Mouse (Mus musculus): Measurements from ENCODE around the gene Hist1h4b. TPM values are rescaled to one million over a fixed set of nuclear protein-coding genes. Genes with fewer than 3 reads are reported as not detected.
A peak's percentile ranks its signal among the peaks of the same experiment; 100 is the strongest.
"Not testable (repeated sequence)": the region's sequence is repeated elsewhere in the genome, so short reads cannot be mapped to it uniquely, and the experiment has no call there.

Gene Hist1h4b
- total and polyA plus RNA-seq, 3 experiments = 19.0 to 3,071 TPM; not detected in 1

GRCm38 (mm10) chr13:23717593-23718245 is 39.1 kb upstream of the Hist1h4b start:
- H3K4me3 ChIP-seq (ENCODE audit: control insufficient read depth in 1 of 2, insufficient read depth in 1 of 2, low read depth in 2 of 2, low read length in 2 of 2); H3K27ac ChIP-seq (ENCODE audit: control insufficient read depth, low read depth, low read length); H3K79me2 ChIP-seq (ENCODE audit: control insufficient read depth, insufficient read depth, low read length, poor library complexity); H3K9me3 ChIP-seq (replicated peaks; ENCODE audit: insufficient read depth, low read length); H3K9ac ChIP-seq (ENCODE audit: control insufficient read depth, low read depth, low read length, poor library complexity, severe bottlenecking); H3K27me3 ChIP-seq (ENCODE audit: control insufficient read depth in 1 of 2, insufficient read depth in 2 of 2, low read length in 2 of 2): not testable (repeated sequence)
- 0 out of 2 replicates have a peak, but pooled peaks have one; percentile 11 for TF ChIP-seq TBP (IDR thresholded peaks at IDR 0.05; ENCODE audit: low read depth, low read length)
- H3K4me1 ChIP-seq (ENCODE audit: control insufficient read depth in 1 of 2, insufficient read depth in 2 of 2, low read length in 2 of 2) = peaks cover 10 to 18% of the 10 kb centered on the region in 2 experiments
- peaks cover 0 to 22% of the 10 kb centered on the region in 2 experiments; a peak in 2 of 4 replicates for H3K36me3 ChIP-seq (ENCODE audit: control insufficient read depth in 1 of 2, insufficient read depth in 2 of 2, low read length in 2 of 2)
- DNase-seq (ENCODE audit: low read depth, low spot score) = peak; percentile 52

GRCm38 (mm10) chr13:23724239-23724638 is 32.6 kb upstream of the Hist1h4b start:
- Histone ChIP-seq H3K9ac (ENCODE audit: control insufficient read depth, low read depth, low read length, poor library complexity, severe bottlenecking) (peak overlapping the region; percentile 50), H3K4me1 (ENCODE audit: control insufficient read depth in 1 of 2, insufficient read depth in 2 of 2, low read length in 2 of 2) (peaks cover 7 to 23% of the 10 kb centered on the region in 2 experiments), H3K9me3 (replicated peaks; ENCODE audit: insufficient read depth, low read length) (no peaks in the 10 kb centered on the region), H3K27me3 (ENCODE audit: control insufficient read depth in 1 of 2, insufficient read depth in 2 of 2, low read length in 2 of 2) (no peaks in the 10 kb centered on the region), H3K4me3 (ENCODE audit: control insufficient read depth in 1 of 2, insufficient read depth in 1 of 2, low read depth in 2 of 2, low read length in 2 of 2) (peak overlapping the region; percentile 40 to 43), H3K79me2 (ENCODE audit: control insufficient read depth, insufficient read depth, low read length, poor library complexity) (no peaks in the 10 kb centered on the region), H3K27ac (ENCODE audit: control insufficient read depth, low read depth, low read length) (peak overlapping the region; percentile 70), H3K36me3 (ENCODE audit: control insufficient read depth in 1 of 2, insufficient read depth in 2 of 2, low read length in 2 of 2) (peaks cover 0 to 15% of the 10 kb centered on the region in 2 experiments; a peak in 2 of 4 replicates)
- peak; percentile 76 for DNase-seq (ENCODE audit: low read depth, low spot score)
- no peak for TF ChIP-seq MAFK (IDR thresholded peaks at IDR 0.05; ENCODE audit: borderline replicate concordance, low read depth, low read length)
- peak; percentile 97 for TF ChIP-seq GATA1 (IDR thresholded peaks at IDR 0.05; ENCODE audit: low read depth, low read length)
- 0 out of 2 replicates have a peak, but pooled peaks have one; percentile 31 for TF ChIP-seq TCF12 (IDR thresholded peaks at IDR 0.05; ENCODE audit: low read depth, low read length)
- peak; percentile 79 for TF ChIP-seq SIN3A (IDR thresholded peaks at IDR 0.05; ENCODE audit: low read length)
- TF ChIP-seq USF1 (IDR thresholded peaks at IDR 0.05; ENCODE audit: low read depth, low read length) = peak; percentile 63
- TF ChIP-seq CHD2 (IDR thresholded peaks at IDR 0.05; ENCODE audit: low read length) = no peak
- peak; percentile 71 for TF ChIP-seq MYC (IDR thresholded peaks at IDR 0.05; ENCODE audit: low read depth, low read length)
- TF ChIP-seq NELFE (IDR thresholded peaks at IDR 0.05; ENCODE audit: low read depth, low read length) = no peak
- peak; percentile 99 for TF ChIP-seq JUND (IDR thresholded peaks at IDR 0.05; ENCODE audit: low read depth, low read length)
- no peak for TF ChIP-seq CHD1 (IDR thresholded peaks at IDR 0.05; ENCODE audit: low read depth, low read length)
- no peak for TF ChIP-seq TBP (IDR thresholded peaks at IDR 0.05; ENCODE audit: low read depth, low read length)
- no peak for TF ChIP-seq ZMIZ1 (IDR thresholded peaks at IDR 0.05; ENCODE audit: low read depth, low read length)
- TF ChIP-seq POLR2AphosphoS5 (IDR thresholded peaks at IDR 0.05; ENCODE audit: borderline replicate concordance, low read depth, low read length) = no peak
- TF ChIP-seq ETS1 (IDR thresholded peaks at IDR 0.05; ENCODE audit: low read depth, low read length) = peak; percentile 74; the same call in 1 of the 2 replicates
- TF ChIP-seq GABPA (IDR thresholded peaks at IDR 0.05; ENCODE audit: low read depth, low read length) = no peak
- peak; percentile 79 for TF ChIP-seq MXI1 (IDR thresholded peaks at IDR 0.05; ENCODE audit: low read depth, low read length)
- TF ChIP-seq NRF1 (IDR thresholded peaks at IDR 0.05; ENCODE audit: insufficient read depth, low read depth, low read length, poor library complexity, severe bottlenecking) = no peak
- peak; percentile 79 for TF ChIP-seq RCOR1 (IDR thresholded peaks at IDR 0.05; ENCODE audit: low read depth, low read length)
- TF ChIP-seq POLR2A (IDR thresholded peaks at IDR 0.05; ENCODE audit: control insufficient read depth in 1 of 2, insufficient read depth in 1 of 2, low read depth in 1 of 2, low read length in 2 of 2, poor library complexity in 1 of 2) = no peak
- no peak for TF ChIP-seq ELF1 (IDR thresholded peaks at IDR 0.05; ENCODE audit: low read depth, low read length)
- TF ChIP-seq POLR2AphosphoS2 (IDR thresholded peaks at IDR 0.05; ENCODE audit: low read length) = no peak
- no peak for TF ChIP-seq TAL1 (IDR thresholded peaks at IDR 0.05; ENCODE audit: low read length)
- no peak for TF ChIP-seq ZC3H11A (IDR thresholded peaks at IDR 0.05; ENCODE audit: low read depth, low read length)
- TF ChIP-seq HCFC1 (IDR thresholded peaks at IDR 0.05; ENCODE audit: low read depth, low read length) = peak; percentile 35; the same call in 1 of the 2 replicates
- no peak for TF ChIP-seq RAD21 (IDR thresholded peaks at IDR 0.05; ENCODE audit: low read depth, low read length)
- TF ChIP-seq E2F4 (IDR thresholded peaks at IDR 0.05; ENCODE audit: borderline replicate concordance, low read depth, low read length) = no peak
- TF ChIP-seq BHLHE40 (IDR thresholded peaks at IDR 0.05; ENCODE audit: borderline replicate concordance, low read depth, low read length) = no peak
- TF ChIP-seq SMC3 (IDR thresholded peaks at IDR 0.05; ENCODE audit: low read depth, low read length) = no peak
- peak; percentile 74; the same call in 1 of the 2 replicates for TF ChIP-seq MAZ (IDR thresholded peaks at IDR 0.05; ENCODE audit: low read depth, low read length)
- TF ChIP-seq MYB (IDR thresholded peaks at IDR 0.05; ENCODE audit: low read depth, low read length) = no peak
- TF ChIP-seq UBTF (IDR thresholded peaks at IDR 0.05; ENCODE audit: borderline replicate concordance, insufficient read depth, low read depth, low read length) = no peak

All from MEL (cell line).